Comparison of ENCODE assay signal across 8 mouse cellular contexts in the genomic region with DNA sequence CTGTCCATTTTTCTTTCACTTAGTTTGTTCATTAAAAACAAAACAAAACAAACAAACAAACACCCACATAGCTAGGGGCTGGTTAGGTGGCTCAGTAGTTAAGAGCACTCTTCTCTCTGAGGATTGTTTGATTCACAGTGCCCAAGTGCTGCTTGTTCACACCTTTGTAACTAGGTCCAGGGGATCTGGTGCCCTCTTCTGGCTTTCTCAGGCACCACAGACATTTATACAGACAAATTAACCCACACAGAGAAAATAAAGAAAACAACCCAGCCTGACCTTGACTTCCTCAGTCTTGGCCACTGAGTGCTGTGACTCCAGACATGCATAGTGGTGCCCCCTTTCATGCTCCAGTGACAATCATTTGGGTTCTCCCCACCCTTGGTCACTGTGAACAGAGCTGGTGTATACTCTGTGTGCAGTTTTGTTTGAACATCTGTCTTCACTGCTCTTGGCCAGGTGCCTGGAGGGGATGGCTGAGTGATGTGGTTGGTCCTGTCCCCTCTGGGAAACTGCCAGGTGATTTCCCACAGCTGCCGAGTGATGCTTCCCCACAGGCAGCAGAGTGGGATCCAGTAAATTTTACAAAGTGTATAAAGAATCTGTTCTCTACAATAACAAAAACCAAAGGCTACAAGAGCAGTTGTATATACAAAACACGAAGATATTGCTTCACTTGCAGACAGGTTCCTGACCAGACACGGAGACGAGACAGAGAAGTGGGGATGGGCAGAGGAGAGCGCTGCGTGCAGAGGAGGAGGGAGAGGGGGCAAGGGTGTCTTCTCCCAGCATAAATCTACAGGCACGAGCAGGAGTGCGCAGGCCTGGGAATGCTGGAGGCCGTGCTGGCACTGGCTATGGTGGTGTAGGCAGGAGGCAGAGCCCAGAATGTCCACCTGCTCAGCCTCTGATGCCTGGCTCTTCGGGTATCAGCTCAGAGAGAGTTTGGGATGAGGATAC. TPM values are rescaled to one million over a fixed set of nuclear protein-coding genes. Genes with fewer than 3 reads are reported as not detected.
DNase-seq lines count a peak whose midpoint lies in the region; ATAC-seq and TF ChIP-seq lines count a peak whose summit lies in the region.
"Not testable (repeated sequence)": the region's sequence is repeated elsewhere in the genome, so short reads cannot be mapped to it uniquely, and the experiment has no call there.

No protein-coding gene starts in this region.

- H3K27me3 ChIP-seq in CH12.LX (replicated peaks): peaks cover 10% of the 10 kb centered on the region
- H3K27me3 ChIP-seq in forebrain, postnatal 0 days (ENCODE audit: insufficient read depth, low read length); hindbrain, postnatal 0 days (ENCODE audit: insufficient read depth, low read length): not testable (repeated sequence)

- peaks cover 19% of the 10 kb centered on the region for H3K9me3 ChIP-seq in CH12.LX (replicated peaks; ENCODE audit: low read length)
- H3K9me3 ChIP-seq in forebrain, postnatal 0 days (ENCODE audit: low read length); hindbrain, postnatal 0 days (ENCODE audit: low read length): not testable (repeated sequence)

- in situ Hi-C loops in CH12.LX (cut with MboI; ENCODE audit: low pct_ligation_motif_present, low pct_unique_long_range_greater_than_20kb, low sequenced_read_pairs): not testable (repeated sequence)

- H3K9ac ChIP-seq in CH12.LX (ENCODE audit: insufficient read depth, low read depth); forebrain, postnatal 0 days; hindbrain, postnatal 0 days (replicated peaks; ENCODE audit: low read length): not testable (repeated sequence)

- not testable (repeated sequence) for TF ChIP-seq POLR2A in CH12.LX (IDR thresholded peaks at IDR 0.05; ENCODE audit: low read depth, low read length); brain, embryonic 14.5 days (IDR thresholded peaks at IDR 0.05; ENCODE audit: borderline replicate concordance, extremely low read depth, insufficient read depth, insufficient read length, poor library complexity, severe bottlenecking)

- peak; percentile 13 to 57; a peak in 2 of 4 replicates for TF ChIP-seq CTCF in CH12.LX (conservative IDR thresholded peaks at IDR 0.05 in 1 of 2, IDR thresholded peaks at IDR 0.05 in 1 of 2; ENCODE audit: low read depth in 2 of 2, low read length in 2 of 2)
- TF ChIP-seq CTCF in brain, embryonic 14.5 days (IDR thresholded peaks at IDR 0.05; ENCODE audit: borderline replicate concordance, extremely low read depth, insufficient read depth, insufficient read length): not testable (repeated sequence)
- TF ChIP-seq CTCF in forebrain, postnatal 0 days (IDR thresholded peaks at IDR 0.05; ENCODE audit: low read depth): peak; percentile 28; the same call in 1 of the 2 replicates
- TF ChIP-seq CTCF in hindbrain, postnatal 0 days (IDR thresholded peaks at IDR 0.05; ENCODE audit: low read depth): peak; percentile 40; the same call in 1 of the 2 replicates

- H3K79me2 ChIP-seq in CH12.LX (replicated peaks; ENCODE audit: control insufficient read depth, extremely low read depth, insufficient read depth, poor library complexity, severe bottlenecking): not testable (repeated sequence)

- not testable (repeated sequence) for H3K27ac ChIP-seq in CH12.LX (ENCODE audit: insufficient read depth, low read depth); forebrain, postnatal 0 days (ENCODE audit: low read depth, low read length); hindbrain, postnatal 0 days

- not testable (repeated sequence) for H3K4me3 ChIP-seq in CH12.LX (replicated peaks in 1 of 3; ENCODE audit: low read depth in 2 of 3, low read length in 2 of 3, poor library complexity in 1 of 3); forebrain, postnatal 0 days (ENCODE audit: low read depth, low read length); hindbrain, postnatal 0 days (ENCODE audit: low read length)

- TF ChIP-seq RAD21 in CH12.LX (IDR thresholded peaks at IDR 0.05; ENCODE audit: low read depth, low read length): peak; percentile 38

- H3K4me1 ChIP-seq in CH12.LX (ENCODE audit: control insufficient read depth in 1 of 2, insufficient read depth in 2 of 2); forebrain, postnatal 0 days (ENCODE audit: insufficient read depth); hindbrain, postnatal 0 days (ENCODE audit: insufficient read depth, low read length): not testable (repeated sequence)

- TF ChIP-seq EP300 in CH12.LX (IDR thresholded peaks at IDR 0.05; ENCODE audit: low read length): not testable (repeated sequence)

- ATAC-seq in forebrain, postnatal 0 days; hindbrain, postnatal 0 days: not testable (repeated sequence)

- not testable (repeated sequence) for H3K36me3 ChIP-seq in CH12.LX (replicated peaks in 1 of 2; ENCODE audit: control insufficient read depth in 1 of 2, insufficient read depth in 1 of 2, low read length in 1 of 2); forebrain, postnatal 0 days (ENCODE audit: insufficient read depth); hindbrain, postnatal 0 days (ENCODE audit: insufficient read depth, low read length)

- WGBS in forebrain, postnatal 0 days: 71% methylated on average over 9 of the region's 10 CpGs
- WGBS in hindbrain, postnatal 0 days: 63% methylated on average over 8 of the region's 10 CpGs

- DNase-seq in CH12.LX (ENCODE audit: extremely low read depth): not testable (repeated sequence)
- peak; percentile 26 for DNase-seq in brain, embryonic 14.5 days (ENCODE audit: low read depth)
- peak; percentile 19 for DNase-seq in forebrain, postnatal 0 days
- peak; percentile 40 for DNase-seq in hindbrain, postnatal 0 days (ENCODE audit: low spot score)
- peak; percentile 56 to 63 for DNase-seq in kidney, postnatal 25 days
- peak; percentile 81 for DNase-seq in lung, postnatal 10 days
- peak; percentile 40 for DNase-seq in retina, postnatal 1 day
- DNase-seq in thymus, postnatal 25 days: peak; percentile 40

- H3K4me2 ChIP-seq in CH12.LX (ENCODE audit: insufficient read depth, low read depth, poor library complexity, severe bottlenecking); forebrain, postnatal 0 days (ENCODE audit: low read depth); hindbrain, postnatal 0 days (ENCODE audit: low read depth, low read length): not testable (repeated sequence)

- dilution Hi-C loops in CH12.LX (cut with MboI; ENCODE audit: extremely low pct_ligation_motif_present, extremely low pct_unique_long_range_greater_than_20kb, low sequenced_read_pairs): not testable (repeated sequence)

TF ChIP-seq in CH12.LX, 34 proteins besides CTCF, POLR2A, EP300 and RAD21:
- 0 out of 2 replicates have a peak, but pooled peaks have one; percentile 30 for TF ChIP-seq TCF12 (IDR thresholded peaks at IDR 0.05; ENCODE audit: low read depth, low read length)
- peak; percentile 37 for TF ChIP-seq SMC3 (IDR thresholded peaks at IDR 0.05; ENCODE audit: low read depth, low read length)

RNA-seq across cellular contexts. Expression of gene Spindoc, which starts 14.4 kb away (rescaled TPM):
- total RNA-seq in CH12.LX (2012; rRNA removed): 9.0 and 10.1 TPM in 2 replicates
- total RNA-seq in CH12.LX (2014; rRNA removed): 7.9 and 10.6 TPM in 2 replicates
- polyA plus RNA-seq in CH12.LX (2012; ENCODE audit: insufficient read length, low read depth): 15.7 and 21.7 TPM in 2 replicates
- 48.2 and 49.2 TPM in 2 replicates for polyA plus RNA-seq in brain, embryonic 14.5 days (2012; rRNA removed)
- total RNA-seq in forebrain, postnatal 0 days (2014; rRNA removed): 43.2 and 48.9 TPM in 2 replicates
- polyA plus RNA-seq in forebrain, postnatal 0 days (2015; fragmentation: Nextera tagmentation; extraction: Ambion mirVana): 16.4 and 20.8 TPM in 2 replicates
- total RNA-seq in hindbrain, postnatal 0 days (2014; rRNA removed): 37.1 and 57.3 TPM in 2 replicates
- 19.0 and 19.8 TPM in 2 replicates for polyA plus RNA-seq in hindbrain, postnatal 0 days (2015; fragmentation: Nextera tagmentation; extraction: Ambion mirVana)

RNA-seq across cellular contexts. Expression of gene 2700081O15Rik, which starts 20.3 kb away (rescaled TPM):
- total RNA-seq in CH12.LX (2012; rRNA removed) (9.8 and 10.5 TPM in 2 replicates), CH12.LX (2014; rRNA removed) (7.1 and 7.2 TPM in 2 replicates)
- polyA plus RNA-seq in CH12.LX (2012; ENCODE audit: insufficient read length, low read depth): 12.2 and 12.3 TPM in 2 replicates
- 162 and 167 TPM in 2 replicates for polyA plus RNA-seq in brain, embryonic 14.5 days (2012; rRNA removed)
- total RNA-seq in forebrain, postnatal 0 days (2014; rRNA removed): 185 and 206 TPM in 2 replicates
- 24.3 and 29.9 TPM in 2 replicates for polyA plus RNA-seq in forebrain, postnatal 0 days (2015; fragmentation: Nextera tagmentation; extraction: Ambion mirVana)
- total RNA-seq in hindbrain, postnatal 0 days (2014; rRNA removed): 114 and 129 TPM in 2 replicates
- 9.3 TPM in 2 replicates for polyA plus RNA-seq in hindbrain, postnatal 0 days (2015; fragmentation: Nextera tagmentation; extraction: Ambion mirVana)

RNA-seq across cellular contexts. Expression of gene Mark2, which starts 55.5 kb away (rescaled TPM):
- total RNA-seq in CH12.LX (2012; rRNA removed) (19.0 and 20.6 TPM in 2 replicates), CH12.LX (2014; rRNA removed) (6.3 and 8.1 TPM in 2 replicates)
- polyA plus RNA-seq in CH12.LX (2012; ENCODE audit: insufficient read length, low read depth): 33.4 and 34.4 TPM in 2 replicates
- polyA plus RNA-seq in brain, embryonic 14.5 days (2012; rRNA removed): 70.4 and 98.0 TPM in 2 replicates
- total RNA-seq in forebrain, postnatal 0 days (2014; rRNA removed): 35.8 and 38.7 TPM in 2 replicates
- 30.0 and 35.7 TPM in 2 replicates for polyA plus RNA-seq in forebrain, postnatal 0 days (2015; fragmentation: Nextera tagmentation; extraction: Ambion mirVana)
- 39.9 and 47.8 TPM in 2 replicates for total RNA-seq in hindbrain, postnatal 0 days (2014; rRNA removed)
- polyA plus RNA-seq in hindbrain, postnatal 0 days (2015; fragmentation: Nextera tagmentation; extraction: Ambion mirVana): 31.4 and 36.2 TPM in 2 replicates
